Mouse (Mus musculus) forebrain, postnatal 0 days (tissue): Measurements from ENCODE around the gene Itpr1. TPM values are rescaled to one million over a fixed set of nuclear protein-coding genes. Genes with fewer than 3 reads are reported as not detected.

Experiments used
- ATAC-seq: fragments of 200-750 bp; cut with Nextera tagmentation; 2 replicates; pipeline ENCODE4 v1.8.0; 2017; ENCODE audit warnings: mild to moderate bottlenecking, moderate library complexity
- DNase-seq: peaks from one replicate; pipeline ENCODE4 v3.0.0-alpha.2; 2015
- H3K27ac ChIP-seq: fragments of 300-500 bp; sonication (generic); 2 replicates; pipeline ENCODE4 v1.5.1; 2014; ENCODE audit warnings: low read depth, mild to moderate bottlenecking, antibody characterized with exemption, low read length, moderate library complexity, mixed read lengths
- H3K27me3 ChIP-seq: fragments of 300-500 bp; sonication (generic); 2 replicates; pipeline ENCODE4 v1.6.1; 2014; ENCODE audit warnings: mild to moderate bottlenecking, low read length, mixed read lengths; ENCODE audit not compliant: insufficient read depth
- H3K36me3 ChIP-seq: fragments of 300-500 bp; sonication (generic); 2 replicates; pipeline ENCODE4 v1.6.1; 2014; ENCODE audit warnings: mild to moderate bottlenecking, moderate library complexity; ENCODE audit not compliant: insufficient read depth
- H3K4me1 ChIP-seq: fragments of 300-500 bp; sonication (generic); 2 replicates; pipeline ENCODE4 v1.6.1; 2014; ENCODE audit warnings: antibody characterized with exemption; ENCODE audit not compliant: insufficient read depth
- H3K4me2 ChIP-seq: fragments of 300-500 bp; sonication (generic); 2 replicates; pipeline ENCODE4 v1.6.1; 2014; ENCODE audit warnings: low read depth, mild to moderate bottlenecking, moderate library complexity
- H3K4me3 ChIP-seq: fragments of 300-500 bp; sonication (generic); 2 replicates; pipeline ENCODE4 v1.5.1; 2014; ENCODE audit warnings: low read depth, low read length, mixed read lengths
- H3K9ac ChIP-seq: fragments of 300-500 bp; sonication (generic); 2 replicates; pipeline ENCODE4 v1.6.1; 2014; ENCODE audit warnings: mild to moderate bottlenecking
- H3K9me3 ChIP-seq: fragments of 300-500 bp; sonication (generic); 2 replicates; pipeline ENCODE4 v1.6.1; 2016; ENCODE audit warnings: low read length
- CTCF ChIP-seq: sonication (generic); IDR thresholded peaks from 2 replicates; pipeline ENCODE4 v1.5.1; 2016; ENCODE audit warnings: antibody characterized with exemption, control low read depth, low read depth
- WGBS: fragments of 180-500 bp; shearing (Covaris S2); extraction: QIAGEN DNeasy Blood & Tissue Kit; methylation state at CpG from one replicate; pipeline ENCODE4 v1.1.7; 2014; 5-methylcytosine and 5-hydroxymethylcytosine counted together
- polyA plus RNA-seq: library from polyadenylated mRNA; unstranded; fragments of >200 nt; fragmentation: Nextera tagmentation; extraction: Ambion mirVana; gene quantifications from 2 replicates; pipeline ENCODE4 v1.2.1, GENCODE M21; 2015
- total RNA-seq: library from RNA; depleted of rRNA; stranded (reverse); fragments of >200 nt; gene quantifications from 2 replicates; pipeline ENCODE4 v1.2.3, GENCODE M21; 2014

Itpr1 gene
- total and polyA plus RNA-seq, 2 experiments from 2014 or later, result 5.5 to 39.6 TPM

GRCm38 (mm10) chr6:108316951-108317350 lies 104.1 kb downstream of the Itpr1 start:
- no peaks in the 10 kb centered on the region for H3K9me3 ChIP-seq
- no peak overlapping the region for H3K4me2 ChIP-seq
- peaks cover 14% of the 10 kb centered on the region; the same call in 1 of the 2 replicates for H3K4me1 ChIP-seq
- no peak for DNase-seq
- H3K4me3 ChIP-seq, result no peak overlapping the region
- H3K9ac ChIP-seq, result no peak overlapping the region
- no peak for TF ChIP-seq CTCF
- no peak overlapping the region for H3K27ac ChIP-seq
- ATAC-seq, result no peak
- no peaks in the 10 kb centered on the region for H3K36me3 ChIP-seq
- WGBS, result 78% methylated on average over 1 of the region's 1 CpGs
- no peaks in the 10 kb centered on the region for H3K27me3 ChIP-seq

DNA sequence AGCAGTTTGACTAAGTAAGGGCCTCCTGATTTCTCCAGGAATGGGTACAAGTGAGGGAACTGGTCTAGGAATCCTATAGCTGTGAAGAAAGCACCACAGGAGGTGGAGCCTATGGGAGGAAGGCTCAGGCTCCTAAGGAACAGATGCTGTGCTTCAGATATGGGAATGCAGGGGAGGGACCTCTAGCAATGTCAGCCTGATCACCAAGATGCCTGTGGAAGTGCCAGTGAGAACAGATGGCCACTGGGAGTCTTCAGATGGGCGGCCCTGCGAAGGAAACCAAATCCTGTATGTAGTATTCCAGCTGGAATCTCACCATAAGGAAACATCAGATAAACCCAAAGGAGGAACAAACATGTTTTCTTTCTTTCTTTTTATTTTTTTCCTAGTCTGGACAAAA lies 108.8 kb downstream of the Itpr1 start:
- no peak overlapping the region for H3K9ac ChIP-seq
- H3K4me3 ChIP-seq, result no peak overlapping the region
- no peak for TF ChIP-seq CTCF
- no peaks in the 10 kb centered on the region for H3K9me3 ChIP-seq
- ATAC-seq, result peak; percentile 91
- peaks cover 7% of the 10 kb centered on the region; the same call in 1 of the 2 replicates for H3K4me1 ChIP-seq
- no peaks in the 10 kb centered on the region for H3K36me3 ChIP-seq
- H3K27me3 ChIP-seq, result no peaks in the 10 kb centered on the region
- 70% methylated on average over 2 of the region's 2 CpGs for whole genome bisulfite sequencing
- H3K4me2 ChIP-seq, result no peak overlapping the region
- H3K27ac ChIP-seq, result peak overlapping the region; percentile 64; the same call in 1 of the 2 replicates
- peak; percentile 65 for DNase-seq

DNA sequence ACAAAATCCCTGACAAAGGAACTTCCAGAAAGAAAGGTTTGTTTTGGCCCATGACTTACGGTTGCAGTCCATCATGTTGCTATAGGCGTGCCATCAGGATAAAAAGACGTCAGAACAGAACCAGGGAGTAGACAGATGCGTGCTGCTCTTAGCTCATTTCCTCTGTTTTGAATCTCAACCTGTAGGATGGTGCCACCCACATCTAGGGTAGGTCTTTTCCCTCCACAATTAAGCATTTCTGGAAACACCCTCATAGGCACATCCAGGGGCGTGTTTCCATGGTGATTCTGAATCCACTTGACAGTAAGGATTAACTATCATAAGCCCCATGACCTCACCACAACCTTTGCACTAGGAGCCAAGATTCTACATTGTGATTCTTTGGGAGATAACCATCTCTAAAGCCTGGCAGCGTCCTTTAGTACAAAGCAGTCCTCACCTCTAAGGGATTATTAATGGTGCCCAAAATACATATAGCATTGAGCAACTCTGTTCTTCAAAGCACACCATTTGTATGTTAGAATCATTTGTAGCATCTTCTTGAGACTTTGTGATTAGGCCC lies 111.6 kb downstream of the Itpr1 start:
- Histone ChIP-seq H3K27me3 (no peaks in the 10 kb centered on the region), H3K4me2 (no peak overlapping the region), H3K4me1 (peaks cover 5% of the 10 kb centered on the region; the same call in 1 of the 2 replicates), H3K9ac (no peak overlapping the region), H3K4me3 (no peak overlapping the region), H3K9me3 (no peaks in the 10 kb centered on the region), H3K27ac (no peak overlapping the region), H3K36me3 (no peaks in the 10 kb centered on the region)
- no peak for TF ChIP-seq CTCF
- DNase-seq, result no peak
- ATAC-seq, result no peak
- 82% methylated on average over 6 of the region's 6 CpGs for WGBS

GRCm38 (mm10) chr6:108325400-108325799 lies 112.5 kb downstream of the Itpr1 start:
- no peak overlapping the region for H3K4me2 ChIP-seq
- DNase-seq (no peak), ATAC-seq (no peak)
- 90% methylated on average over 10 of the region's 10 CpGs for WGBS
- H3K9ac ChIP-seq, result no peak overlapping the region
- H3K9me3 ChIP-seq, result no peaks in the 10 kb centered on the region
- peaks cover 5% of the 10 kb centered on the region; the same call in 1 of the 2 replicates for H3K4me1 ChIP-seq
- no peaks in the 10 kb centered on the region for H3K27me3 ChIP-seq
- H3K4me3 ChIP-seq, result no peak overlapping the region
- H3K36me3 ChIP-seq, result no peaks in the 10 kb centered on the region
- no peak overlapping the region for H3K27ac ChIP-seq
- no peak for TF ChIP-seq CTCF

DNA sequence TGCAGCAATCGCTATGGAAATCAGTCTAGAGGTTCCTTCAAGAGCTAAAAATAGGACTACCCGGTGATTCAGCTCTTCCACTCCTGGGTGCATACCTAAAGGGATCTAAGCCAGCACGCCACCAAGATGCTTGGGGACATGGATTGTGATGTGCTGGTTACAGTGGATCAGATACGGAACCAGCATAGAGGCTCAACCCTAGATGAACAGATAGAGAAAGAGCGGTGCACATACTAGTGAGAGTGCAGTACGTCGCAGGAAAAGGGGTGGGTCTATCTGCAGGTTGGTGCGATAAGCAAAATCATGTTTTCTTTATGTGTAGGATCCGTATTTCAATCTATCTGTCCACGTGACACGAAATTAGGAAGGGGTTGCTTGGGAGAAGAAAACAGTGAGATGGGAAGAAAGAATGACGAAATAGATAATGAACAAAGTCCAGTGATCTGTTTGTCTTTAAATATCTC lies 113.1 kb downstream of the Itpr1 start:
- no peak for DNase-seq
- H3K27me3 ChIP-seq, result no peaks in the 10 kb centered on the region
- H3K4me2 ChIP-seq, result no peak overlapping the region
- H3K27ac ChIP-seq, result no peak overlapping the region
- TF ChIP-seq CTCF, result no peak
- no peaks in the 10 kb centered on the region for H3K36me3 ChIP-seq
- peaks cover 5% of the 10 kb centered on the region; the same call in 1 of the 2 replicates for H3K4me1 ChIP-seq
- H3K4me3 ChIP-seq, result no peak overlapping the region
- H3K9ac ChIP-seq, result no peak overlapping the region
- WGBS, result 90% methylated on average over 12 of the region's 12 CpGs
- H3K9me3 ChIP-seq, result no peaks in the 10 kb centered on the region
- ATAC-seq, result no peak

- Histone ChIP-seq H3K27ac (no peak overlapping the region), H3K4me1 (no peaks in the 10 kb centered on the region), H3K4me3 (no peak overlapping the region), H3K36me3 (no peaks in the 10 kb centered on the region), H3K27me3 (no peaks in the 10 kb centered on the region), H3K9me3 (no peaks in the 10 kb centered on the region), H3K9ac (no peak overlapping the region), H3K4me2 (no peak overlapping the region)
- no peak for TF ChIP-seq CTCF
- no peak for ATAC-seq
- 61% methylated on average over 10 of the region's 10 CpGs for whole genome bisulfite sequencing
- no peak for DNase-seq
Measured at GRCm38 (mm10) chr6:108326751-108327161, 113.9 kb downstream of the Itpr1 start.

GRCm38 (mm10) chr6:108327561-108327960 lies 114.7 kb downstream of the Itpr1 start:
- no peak overlapping the region for H3K9ac ChIP-seq
- H3K36me3 ChIP-seq, result no peaks in the 10 kb centered on the region
- H3K4me3 ChIP-seq, result no peak overlapping the region
- H3K4me1 ChIP-seq, result no peaks in the 10 kb centered on the region; the same call in 1 of the 2 replicates
- no peaks in the 10 kb centered on the region for H3K27me3 ChIP-seq
- no peak for TF ChIP-seq CTCF
- no peak for DNase-seq
- no peak overlapping the region for H3K27ac ChIP-seq
- H3K9me3 ChIP-seq, result no peaks in the 10 kb centered on the region
- 85% methylated on average over 6 of the region's 6 CpGs for WGBS
- H3K4me2 ChIP-seq, result no peak overlapping the region
- ATAC-seq, result no peak
